Mouse (Mus musculus): Measurements from ENCODE around the gene Lama1.

- TF ChIP-seq CTCF (IDR thresholded peaks at IDR 0.05; ENCODE audit: borderline replicate concordance, control insufficient read depth, extremely low read depth, insufficient read depth, low read length, poor library complexity) (no peak), POLR2A (IDR thresholded peaks at IDR 0.05; ENCODE audit: control insufficient read depth, extremely low read depth, insufficient read depth, low read length, poor library complexity) (no peak)
Measured at GRCm38 (mm10) chr17:67693861-67694260, 3.2 kb upstream of the Lama1 start.

Measured in thymus, adult 2 months (tissue).